Mouse (Mus musculus): ENCODE results near the gene Psrc1. TPM values are rescaled to one million over a fixed set of nuclear protein-coding genes. Genes with fewer than 3 reads are reported as not detected.

The Psrc1 gene
- polyA plus RNA-seq, 1 experiment from 2014 or later, result 81.7 TPM

DNA sequence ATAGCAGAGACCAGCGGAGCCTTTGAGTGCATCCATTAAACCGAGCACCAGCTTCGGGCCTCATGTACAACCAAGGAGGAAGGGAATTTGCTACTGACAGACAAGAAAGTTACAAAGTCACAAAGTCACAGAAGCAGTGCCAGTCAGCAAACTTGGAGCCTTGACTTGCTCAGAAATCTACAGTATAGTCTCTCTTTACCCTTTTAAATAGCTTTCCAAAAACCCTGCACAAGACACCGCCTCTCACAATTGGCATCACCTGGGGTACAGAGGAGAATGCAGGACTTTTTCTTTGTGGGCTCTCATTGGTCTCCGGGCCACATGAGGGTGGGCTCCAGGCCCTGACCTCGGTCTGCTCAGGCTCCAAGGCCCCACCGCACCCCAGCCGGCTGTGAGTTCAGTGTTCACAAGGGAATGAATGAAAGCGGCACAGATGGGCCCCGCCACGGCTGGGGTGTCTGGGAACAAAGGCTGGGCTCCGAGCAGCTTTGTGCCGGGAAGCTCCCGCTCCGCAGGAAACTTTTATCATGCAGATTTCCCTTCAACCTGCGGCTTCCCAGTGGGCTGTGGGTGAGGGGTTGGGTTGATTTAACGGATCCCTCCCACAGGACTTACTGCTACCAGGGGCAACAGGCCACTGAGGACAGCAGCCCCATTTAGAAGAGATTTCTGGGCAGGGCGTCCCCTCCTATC lies 49.7 kb downstream of the Psrc1 start:
- ATAC-seq (replicated peaks; ENCODE audit: insufficient number of reproducible peaks, low FRiP score, low TSS enrichment, low read depth) (peak; percentile 86), DNase-seq (ENCODE audit: low spot score) (peak; percentile 51)
- Histone ChIP-seq H3K27ac (replicated peaks; ENCODE audit: low read depth, low read length) (peak overlapping the region; percentile 52), H3K9ac (replicated peaks; ENCODE audit: low read length) (no peak overlapping the region), H3K36me3 (replicated peaks; ENCODE audit: control insufficient read depth, insufficient read depth, low read depth, low read length) (peaks cover 3% of the 10 kb centered on the region), H3K4me1 (ENCODE audit: control insufficient read depth, insufficient read depth, low read length) (no peaks in the 10 kb centered on the region), H3K4me3 (ENCODE audit: low read depth, low read length) (no peak overlapping the region), H3K27me3 (ENCODE audit: control insufficient read depth, insufficient read depth, low read length) (no peaks in the 10 kb centered on the region), H3K9me3 (replicated peaks; ENCODE audit: control insufficient read depth, low read length) (no peaks in the 10 kb centered on the region), H3K4me2 (ENCODE audit: low read depth, low read length) (no peak overlapping the region)
- 36% methylated on average over 18 of the region's 18 CpGs for WGBS

GRCm38 (mm10) chr3:108433881-108434495 lies 50.3 kb downstream of the Psrc1 start:
- Histone ChIP-seq H3K9me3 (replicated peaks; ENCODE audit: control insufficient read depth, low read length) (no peaks in the 10 kb centered on the region), H3K27me3 (ENCODE audit: control insufficient read depth, insufficient read depth, low read length) (no peaks in the 10 kb centered on the region), H3K4me3 (ENCODE audit: low read depth, low read length) (no peak overlapping the region), H3K27ac (replicated peaks; ENCODE audit: low read depth, low read length) (0 out of 2 replicates have a peak overlapping the region, but pooled peaks have one; percentile 3), H3K36me3 (replicated peaks; ENCODE audit: control insufficient read depth, insufficient read depth, low read depth, low read length) (peaks cover 3% of the 10 kb centered on the region), H3K4me1 (ENCODE audit: control insufficient read depth, insufficient read depth, low read length) (no peaks in the 10 kb centered on the region), H3K4me2 (ENCODE audit: low read depth, low read length) (no peak overlapping the region), H3K9ac (replicated peaks; ENCODE audit: low read length) (no peak overlapping the region)
- DNase-seq (ENCODE audit: low spot score), result no peak
- 41% methylated on average over 19 of the region's 19 CpGs for WGBS
- ATAC-seq (replicated peaks; ENCODE audit: insufficient number of reproducible peaks, low FRiP score, low TSS enrichment, low read depth), result peak; percentile 80

DNA sequence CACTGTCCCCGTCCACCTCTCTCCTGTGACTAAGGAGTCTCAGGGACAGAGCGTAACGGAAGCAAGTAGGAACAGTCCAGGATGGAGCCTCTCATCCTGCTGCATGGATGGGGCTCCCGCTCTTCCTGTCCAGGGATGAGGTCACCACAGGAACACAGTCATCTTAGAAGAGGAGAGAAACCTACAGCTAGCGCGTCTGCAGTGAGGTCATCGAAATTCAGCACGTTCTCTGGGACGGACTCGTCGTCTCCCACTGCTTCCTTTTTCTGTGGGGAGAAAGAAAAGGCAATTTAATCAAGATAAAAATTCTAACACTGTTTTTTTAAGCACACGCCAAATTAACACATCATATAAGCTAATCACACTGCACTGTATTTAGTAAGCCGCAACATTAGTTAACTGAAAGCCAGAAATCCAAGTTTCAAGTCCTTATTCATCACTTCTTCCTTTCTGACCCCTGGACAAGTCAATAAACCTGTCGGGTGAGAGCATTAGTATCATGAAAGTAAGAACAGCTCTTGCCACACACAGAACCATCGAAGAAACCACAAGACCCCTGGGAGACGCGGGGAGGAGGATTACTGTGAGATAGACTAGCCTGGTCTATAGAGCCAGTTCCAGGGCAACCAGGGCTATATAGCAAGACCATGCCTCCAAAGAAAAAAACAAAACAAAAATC lies 52.2 kb downstream of the Psrc1 start:
- H3K4me2 ChIP-seq (ENCODE audit: low read depth, low read length), result no peak overlapping the region
- H3K36me3 ChIP-seq (replicated peaks; ENCODE audit: control insufficient read depth, insufficient read depth, low read depth, low read length), result peaks cover 3% of the 10 kb centered on the region
- H3K4me1 ChIP-seq (ENCODE audit: control insufficient read depth, insufficient read depth, low read length), result no peaks in the 10 kb centered on the region
- no peak for DNase-seq (ENCODE audit: low spot score)
- ATAC-seq (replicated peaks; ENCODE audit: insufficient number of reproducible peaks, low FRiP score, low TSS enrichment, low read depth), result no peak
- no peak overlapping the region for H3K4me3 ChIP-seq (ENCODE audit: low read depth, low read length)
- no peak overlapping the region for H3K27ac ChIP-seq (replicated peaks; ENCODE audit: low read depth, low read length)
- no peak overlapping the region for H3K9ac ChIP-seq (replicated peaks; ENCODE audit: low read length)
- H3K9me3 ChIP-seq (replicated peaks; ENCODE audit: control insufficient read depth, low read length), result no peaks in the 10 kb centered on the region
- 87% methylated on average over 17 of the region's 17 CpGs for WGBS
- no peaks in the 10 kb centered on the region for H3K27me3 ChIP-seq (ENCODE audit: control insufficient read depth, insufficient read depth, low read length)

DNA sequence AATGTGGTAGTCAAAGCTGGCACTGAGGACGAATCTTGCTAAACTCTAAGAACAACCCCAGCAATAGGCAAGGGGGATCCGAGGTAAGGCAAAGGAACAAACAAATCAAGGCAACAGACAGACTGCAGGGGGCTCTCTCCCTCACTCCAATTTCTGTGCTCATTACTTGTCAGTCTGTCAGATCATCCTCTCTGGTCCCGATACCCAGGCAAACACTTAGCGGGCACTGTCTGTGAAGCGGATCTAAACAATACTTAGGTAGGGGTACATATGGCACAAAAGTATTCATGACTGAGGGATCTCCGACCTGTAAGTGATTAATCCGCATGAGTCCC lies 52.7 kb downstream of the Psrc1 start:
- Histone ChIP-seq H3K27ac (replicated peaks; ENCODE audit: low read depth, low read length) (no peak overlapping the region), H3K4me3 (ENCODE audit: low read depth, low read length) (no peak overlapping the region), H3K4me2 (ENCODE audit: low read depth, low read length) (no peak overlapping the region), H3K9me3 (replicated peaks; ENCODE audit: control insufficient read depth, low read length) (no peaks in the 10 kb centered on the region), H3K9ac (replicated peaks; ENCODE audit: low read length) (no peak overlapping the region), H3K27me3 (ENCODE audit: control insufficient read depth, insufficient read depth, low read length) (no peaks in the 10 kb centered on the region), H3K4me1 (ENCODE audit: control insufficient read depth, insufficient read depth, low read length) (no peaks in the 10 kb centered on the region), H3K36me3 (replicated peaks; ENCODE audit: control insufficient read depth, insufficient read depth, low read depth, low read length) (peaks cover 3% of the 10 kb centered on the region)
- 84% methylated on average over 7 of the region's 7 CpGs for WGBS
- no peak for ATAC-seq (replicated peaks; ENCODE audit: insufficient number of reproducible peaks, low FRiP score, low TSS enrichment, low read depth)
- no peak for DNase-seq (ENCODE audit: low spot score)

Other genes starting within 250 kb of the Psrc1 start
- gene Gnai3, start 237.7 kb upstream of the Psrc1 start, polyA plus RNA-seq (2014; fragmentation: Nextera tagmentation; extraction: Ambion mirVana), result 229 and 242 TPM in 2 replicates
- 0.11 and 0.31 TPM in 2 replicates for gene Gpr61, start 229.0 kb upstream of the Psrc1 start, polyA plus RNA-seq (2014; fragmentation: Nextera tagmentation; extraction: Ambion mirVana)
- gene Amigo1, start 197.5 kb upstream of the Psrc1 start, polyA plus RNA-seq (2014; fragmentation: Nextera tagmentation; extraction: Ambion mirVana), result 2.8 and 3.1 TPM in 2 replicates
- gene Cyb561d1, start 182.6 kb upstream of the Psrc1 start, polyA plus RNA-seq (2014; fragmentation: Nextera tagmentation; extraction: Ambion mirVana), result 1.4 and 1.6 TPM in 2 replicates
- 17.6 and 19.0 TPM in 2 replicates for gene Atxn7l2, start 172.9 kb upstream of the Psrc1 start, polyA plus RNA-seq (2014; fragmentation: Nextera tagmentation; extraction: Ambion mirVana)
- gene Sypl2, start 157.2 kb upstream of the Psrc1 start, polyA plus RNA-seq (2014; fragmentation: Nextera tagmentation; extraction: Ambion mirVana), result 0.95 and 1.1 TPM in 2 replicates
- 333 and 344 TPM in 2 replicates for gene Psma5, start 126.9 kb upstream of the Psrc1 start, polyA plus RNA-seq (2014; fragmentation: Nextera tagmentation; extraction: Ambion mirVana)
- gene Sort1, start 99.8 kb upstream of the Psrc1 start, polyA plus RNA-seq (2014; fragmentation: Nextera tagmentation; extraction: Ambion mirVana), result 13.8 and 16.0 TPM in 2 replicates
- 0.32 TPM in 1 of 2 replicates, not detected in the other for gene Mybphl, start 18.9 kb upstream of the Psrc1 start, polyA plus RNA-seq (2014; fragmentation: Nextera tagmentation; extraction: Ambion mirVana)
- gene Celsr2, start 31.7 kb downstream of the Psrc1 start, polyA plus RNA-seq (2014; fragmentation: Nextera tagmentation; extraction: Ambion mirVana), result 12.4 and 13.5 TPM in 2 replicates
- gene Sars, start 61.4 kb downstream of the Psrc1 start, polyA plus RNA-seq (2014; fragmentation: Nextera tagmentation; extraction: Ambion mirVana), result 153 TPM in 2 replicates
- not detected in 2 replicates for gene 1700013F07Rik, start 150.3 kb downstream of the Psrc1 start, polyA plus RNA-seq (2014; fragmentation: Nextera tagmentation; extraction: Ambion mirVana)
- 0.48 and 1.5 TPM in 2 replicates for gene 5330417C22Rik, start 152.7 kb downstream of the Psrc1 start, polyA plus RNA-seq (2014; fragmentation: Nextera tagmentation; extraction: Ambion mirVana)
- gene Tmem167b, start 178.6 kb downstream of the Psrc1 start, polyA plus RNA-seq (2014; fragmentation: Nextera tagmentation; extraction: Ambion mirVana), result 48.2 and 49.6 TPM in 2 replicates
- gene Taf13, start 187.9 kb downstream of the Psrc1 start, polyA plus RNA-seq (2014; fragmentation: Nextera tagmentation; extraction: Ambion mirVana), result 64.1 and 70.3 TPM in 2 replicates
- gene Wdr47, start 207.4 kb downstream of the Psrc1 start, polyA plus RNA-seq (2014; fragmentation: Nextera tagmentation; extraction: Ambion mirVana), result 16.9 and 17.2 TPM in 2 replicates